Mouse (Mus musculus) hindbrain, postnatal 0 days (tissue): ENCODE results near the gene Btbd9. TPM values are rescaled to one million over a fixed set of nuclear protein-coding genes. Genes with fewer than 3 reads are reported as not detected.

Experiments
- ATAC-seq: fragments of 200-750 bp; cut with Nextera tagmentation; 2 replicates; pipeline ENCODE4 v1.8.0; 2017; ENCODE audit warnings: mild to moderate bottlenecking, moderate TSS enrichment, moderate library complexity
- DNase-seq: peaks from one replicate; pipeline ENCODE4 v3.0.0-alpha.2; 2015; ENCODE audit warnings: low spot score
- H3K27ac ChIP-seq: fragments of 300-500 bp; sonication (generic); 2 replicates; pipeline ENCODE4 v1.5.1; 2014; ENCODE audit warnings: mild to moderate bottlenecking
- H3K27me3 ChIP-seq: fragments of 300-500 bp; sonication (generic); 2 replicates; pipeline ENCODE4 v1.6.1; 2014; ENCODE audit warnings: low read length, mixed read lengths; ENCODE audit not compliant: insufficient read depth
- H3K36me3 ChIP-seq: fragments of 300-500 bp; sonication (generic); 2 replicates; pipeline ENCODE4 v1.6.1; 2014; ENCODE audit warnings: low read length, mixed read lengths; ENCODE audit not compliant: insufficient read depth
- H3K4me1 ChIP-seq: fragments of 300-500 bp; sonication (generic); 2 replicates; pipeline ENCODE4 v1.6.1; 2014; ENCODE audit warnings: antibody characterized with exemption, low read length, mixed read lengths; ENCODE audit not compliant: insufficient read depth
- H3K4me2 ChIP-seq: fragments of 300-500 bp; sonication (generic); 2 replicates; pipeline ENCODE4 v1.6.1; 2014; ENCODE audit warnings: low read depth, mild to moderate bottlenecking, low read length, moderate library complexity, mixed read lengths
- H3K4me3 ChIP-seq: fragments of 300-500 bp; sonication (generic); 2 replicates; pipeline ENCODE4 v1.5.1; 2014; ENCODE audit warnings: low read length
- H3K9ac ChIP-seq: fragments of 300-500 bp; sonication (generic); replicated peaks from 2 replicates; pipeline ENCODE4 v1.6.1; 2014; ENCODE audit warnings: mild to moderate bottlenecking, low read length, moderate library complexity, mixed read lengths
- H3K9me3 ChIP-seq: fragments of 300-500 bp; sonication (generic); 2 replicates; pipeline ENCODE4 v1.6.1; 2016; ENCODE audit warnings: low read length, mixed read lengths
- CTCF ChIP-seq: IDR thresholded peaks from 2 replicates; pipeline ENCODE4 v1.5.1; 2016; ENCODE audit warnings: antibody characterized with exemption, control low read depth, low read depth
- WGBS: fragments of 180-500 bp; shearing (Covaris S2); extraction: QIAGEN DNeasy Blood & Tissue Kit; methylation state at CpG from one replicate; pipeline ENCODE4 v1.1.7; 2014; 5-methylcytosine and 5-hydroxymethylcytosine counted together
- polyA plus RNA-seq: library from polyadenylated mRNA; unstranded; fragments of >200 nt; fragmentation: Nextera tagmentation; extraction: Ambion mirVana; gene quantifications from 2 replicates; pipeline ENCODE4 v1.2.1, GENCODE M21; 2015
- total RNA-seq: library from RNA; depleted of rRNA; stranded (reverse); fragments of >200 nt; gene quantifications from 2 replicates; pipeline ENCODE4 v1.2.3, GENCODE M21; 2014

The Btbd9 gene
- total and polyA plus RNA-seq, 2 experiments from 2014 or later: 67.7 to 122 TPM

DNA sequence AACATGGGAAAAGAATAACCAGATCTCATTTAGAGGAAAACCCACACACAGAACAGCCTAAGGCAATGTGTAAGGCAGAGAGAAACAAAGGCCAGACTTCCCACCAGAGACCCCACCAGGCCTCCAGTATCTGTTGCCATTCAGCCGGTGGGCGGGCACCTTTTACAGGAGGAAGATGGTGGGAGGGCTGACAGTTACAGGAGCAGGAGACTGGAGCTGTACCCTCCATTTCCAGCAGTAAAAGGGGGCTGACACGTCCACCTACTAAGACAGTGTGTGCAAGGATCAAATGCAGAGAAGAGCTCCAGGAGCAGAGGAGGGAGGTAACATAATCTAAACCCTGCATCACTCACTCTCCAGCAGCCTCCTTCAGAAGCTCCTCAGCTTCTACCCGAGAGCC is 123.0 kb downstream of the Btbd9 start:
- peaks cover 4% of the 10 kb centered on the region for H3K4me1 ChIP-seq
- H3K4me2 ChIP-seq: no peak overlapping the region
- ATAC-seq (no peak), DNase-seq (no peak)
- H3K9ac ChIP-seq: no peak overlapping the region
- no peaks in the 10 kb centered on the region for H3K36me3 ChIP-seq
- H3K27ac ChIP-seq: no peak overlapping the region
- H3K4me3 ChIP-seq: no peak overlapping the region
- WGBS: 61% methylated on average over 4 of the region's 4 CpGs
- no peaks in the 10 kb centered on the region for H3K9me3 ChIP-seq
- no peak for TF ChIP-seq CTCF
- H3K27me3 ChIP-seq: no peaks in the 10 kb centered on the region

GRCm38 (mm10) chr17:30452363-30452762 is 123.9 kb downstream of the Btbd9 start:
- ATAC-seq: no peak
- Histone ChIP-seq H3K4me1 (peaks cover 4% of the 10 kb centered on the region), H3K27ac (no peak overlapping the region), H3K36me3 (no peaks in the 10 kb centered on the region), H3K4me2 (no peak overlapping the region), H3K27me3 (no peaks in the 10 kb centered on the region), H3K4me3 (no peak overlapping the region), H3K9ac (no peak overlapping the region), H3K9me3 (no peaks in the 10 kb centered on the region)
- no peak for DNase-seq
- TF ChIP-seq CTCF: no peak
- WGBS: 77% methylated on average over 9 of the region's 9 CpGs

- Histone ChIP-seq H3K9me3 (no peaks in the 10 kb centered on the region), H3K9ac (no peak overlapping the region), H3K27ac (no peak overlapping the region), H3K36me3 (no peaks in the 10 kb centered on the region), H3K4me2 (no peak overlapping the region), H3K27me3 (no peaks in the 10 kb centered on the region), H3K4me1 (no peaks in the 10 kb centered on the region), H3K4me3 (no peak overlapping the region)
- TF ChIP-seq CTCF: no peak
- WGBS: 81% methylated on average over 5 of the region's 5 CpGs
- no peak for DNase-seq
- ATAC-seq: no peak
Observed at GRCm38 (mm10) chr17:30448562-30448961, 127.7 kb downstream of the Btbd9 start.

DNA sequence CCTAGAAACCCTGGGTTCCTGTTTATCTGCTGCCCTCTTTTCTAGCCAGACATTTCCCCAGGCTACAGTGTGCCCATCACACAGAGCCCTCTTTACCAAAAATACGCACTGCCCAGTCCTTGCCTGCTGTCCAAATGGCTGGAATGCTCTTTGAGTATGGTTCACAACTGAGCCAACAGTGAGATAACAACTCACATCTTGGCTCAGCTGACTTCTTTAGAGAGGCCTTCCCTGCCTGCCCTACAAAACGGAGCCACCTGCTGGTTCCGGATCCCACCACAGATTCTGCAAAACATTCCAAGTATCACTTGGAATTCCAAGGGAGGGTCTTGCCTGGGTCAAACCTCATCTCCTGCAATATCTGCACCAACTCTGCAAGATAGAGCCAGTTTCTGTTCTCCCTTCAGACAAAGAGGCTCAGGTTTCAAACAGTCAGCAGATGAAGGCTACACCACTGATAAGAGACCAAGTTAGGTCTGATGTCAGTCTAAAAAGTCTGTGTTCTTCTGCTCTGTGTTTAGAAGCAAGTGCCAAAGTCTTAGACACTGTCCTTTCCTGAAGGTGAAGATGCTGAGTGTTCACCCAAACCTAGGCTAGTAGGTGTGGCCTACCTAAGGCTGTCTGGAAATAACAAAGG is 130.4 kb downstream of the Btbd9 start:
- H3K4me3 ChIP-seq: no peak overlapping the region
- no peak overlapping the region for H3K4me2 ChIP-seq
- no peaks in the 10 kb centered on the region for H3K4me1 ChIP-seq
- ATAC-seq (no peak), DNase-seq (no peak)
- no peaks in the 10 kb centered on the region for H3K36me3 ChIP-seq
- no peak for TF ChIP-seq CTCF
- no peaks in the 10 kb centered on the region for H3K27me3 ChIP-seq
- 96% methylated on average over 3 of the region's 3 CpGs for WGBS
- H3K9ac ChIP-seq: no peak overlapping the region
- no peaks in the 10 kb centered on the region for H3K9me3 ChIP-seq
- H3K27ac ChIP-seq: no peak overlapping the region

DNA sequence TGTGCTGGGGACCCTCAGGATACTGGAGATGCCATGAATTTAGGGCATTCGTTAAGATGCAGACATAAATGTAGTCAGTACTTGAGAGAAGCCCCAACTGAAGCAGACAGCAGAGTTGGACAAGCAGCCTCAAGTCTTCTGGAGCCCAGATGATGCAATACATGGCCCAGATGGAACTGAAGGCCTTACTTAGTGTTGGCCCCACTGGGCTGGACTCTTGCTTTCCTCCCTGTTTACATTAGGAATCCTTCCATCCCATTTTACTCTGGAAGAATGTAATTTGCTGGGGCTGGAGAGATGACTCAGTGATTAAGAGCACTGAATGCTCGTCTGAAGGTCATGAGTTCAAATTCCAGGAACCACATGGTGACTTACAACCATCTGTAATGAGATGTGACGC is 136.6 kb downstream of the Btbd9 start:
- Histone ChIP-seq H3K4me1 (no peaks in the 10 kb centered on the region), H3K4me3 (no peak overlapping the region), H3K9ac (no peak overlapping the region), H3K27ac (no peak overlapping the region), H3K9me3 (no peaks in the 10 kb centered on the region), H3K36me3 (no peaks in the 10 kb centered on the region), H3K27me3 (no peaks in the 10 kb centered on the region), H3K4me2 (no peak overlapping the region)
- ATAC-seq (no peak), DNase-seq (no peak)
- TF ChIP-seq CTCF: no peak
- 86% methylated on average over 3 of the region's 3 CpGs for WGBS

DNA sequence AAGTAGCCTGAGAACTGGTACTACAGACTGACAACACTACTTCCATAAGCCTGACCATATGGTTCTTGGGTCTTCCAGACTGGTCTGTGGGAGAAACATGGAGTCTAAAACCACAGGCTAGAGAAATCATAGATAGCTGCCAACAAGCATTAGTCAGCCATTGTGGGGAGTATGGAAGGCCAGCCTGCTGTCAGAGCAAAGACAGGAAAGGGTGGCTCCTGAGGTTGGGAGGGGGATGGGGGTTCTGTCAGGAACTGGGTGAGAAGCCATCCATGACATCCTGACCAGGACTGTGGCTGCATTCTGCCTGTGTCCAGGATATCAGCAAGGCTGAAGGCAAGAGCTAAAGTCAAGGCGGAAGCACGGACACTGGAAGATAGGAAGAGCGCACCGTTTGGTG is 137.5 kb downstream of the Btbd9 start:
- no peak for ATAC-seq
- 88% methylated on average over 4 of the region's 4 CpGs for WGBS
- H3K9me3 ChIP-seq: no peaks in the 10 kb centered on the region

GRCm38 (mm10) chr17:30436021-30436461 is 140.2 kb downstream of the Btbd9 start:
- Histone ChIP-seq H3K4me3 (no peak overlapping the region), H3K36me3 (no peaks in the 10 kb centered on the region), H3K9me3 (no peaks in the 10 kb centered on the region), H3K4me2 (no peak overlapping the region), H3K4me1 (no peaks in the 10 kb centered on the region), H3K27ac (no peak overlapping the region), H3K9ac (no peak overlapping the region), H3K27me3 (no peaks in the 10 kb centered on the region)
- DNase-seq: no peak
- ATAC-seq: no peak
- WGBS: 46% methylated on average over 5 of the region's 5 CpGs
- no peak for TF ChIP-seq CTCF

More for the DNA sequence above, 137.5 kb downstream of the Btbd9 start:
- Histone ChIP-seq H3K4me3 (no peak overlapping the region), H3K27me3 (no peaks in the 10 kb centered on the region), H3K4me2 (no peak overlapping the region), H3K4me1 (no peaks in the 10 kb centered on the region), H3K27ac (no peak overlapping the region), H3K36me3 (no peaks in the 10 kb centered on the region), H3K9ac (no peak overlapping the region)
- no peak for DNase-seq
- TF ChIP-seq CTCF: no peak
